Mouse (Mus musculus): ENCODE results near the gene Spsb1.

The Spsb1 gene

DNA sequence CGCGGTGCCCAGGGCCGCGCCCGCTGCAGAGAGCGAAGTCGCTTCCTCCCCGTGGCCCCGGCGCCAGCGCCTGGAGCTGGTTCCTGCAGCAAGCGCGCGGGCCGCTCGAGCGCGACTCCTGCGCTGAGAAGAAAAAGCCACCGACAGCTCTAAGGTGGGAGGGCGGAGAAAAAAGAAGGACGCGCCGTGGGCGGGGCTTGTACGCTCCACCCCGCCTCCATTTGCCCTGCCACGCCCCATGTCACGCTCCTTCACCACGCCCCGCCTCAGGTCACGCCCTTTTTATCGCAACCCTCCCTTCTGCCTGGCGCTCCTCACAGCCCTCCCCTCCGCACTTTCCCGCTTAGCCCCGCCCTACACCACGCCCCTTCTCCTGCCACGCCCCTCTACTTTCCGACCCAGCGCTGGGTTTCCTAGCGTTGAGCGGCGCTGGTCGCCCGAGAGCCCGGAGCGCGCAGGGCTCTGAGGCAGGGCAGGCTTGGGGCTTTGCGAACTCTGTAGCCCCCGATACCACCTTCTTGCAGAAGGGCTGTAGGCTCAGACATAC lies at the start of gene Spsb1:
Gene Spsb1, minus strand, starts transcription at position 151 of the 547 bp plus-strand sequence.
- DNase-seq (ENCODE audit: extremely low spot score) = peak; percentile 100

DNA sequence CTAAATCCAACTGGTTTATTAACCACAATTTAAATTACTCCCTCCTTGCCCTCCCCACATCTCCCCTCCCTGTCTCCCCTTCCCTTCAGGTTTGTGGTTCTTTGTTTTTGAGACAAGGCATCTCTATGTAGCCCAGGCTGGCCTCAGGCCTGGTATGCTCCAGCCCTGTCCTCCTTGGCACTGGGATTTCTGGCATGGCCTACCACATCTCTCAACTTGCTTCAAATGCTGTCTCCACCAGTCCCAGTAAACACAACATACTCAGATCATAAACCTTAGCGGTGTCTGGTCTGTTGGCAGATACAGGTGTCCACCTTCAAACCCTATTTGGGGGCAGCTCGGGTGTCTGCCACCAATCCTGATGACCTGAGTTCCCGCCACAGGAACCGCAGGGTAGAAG lies 48.8 kb upstream of the Spsb1 start:
- DNase-seq (ENCODE audit: extremely low spot score) = no peak

DNA sequence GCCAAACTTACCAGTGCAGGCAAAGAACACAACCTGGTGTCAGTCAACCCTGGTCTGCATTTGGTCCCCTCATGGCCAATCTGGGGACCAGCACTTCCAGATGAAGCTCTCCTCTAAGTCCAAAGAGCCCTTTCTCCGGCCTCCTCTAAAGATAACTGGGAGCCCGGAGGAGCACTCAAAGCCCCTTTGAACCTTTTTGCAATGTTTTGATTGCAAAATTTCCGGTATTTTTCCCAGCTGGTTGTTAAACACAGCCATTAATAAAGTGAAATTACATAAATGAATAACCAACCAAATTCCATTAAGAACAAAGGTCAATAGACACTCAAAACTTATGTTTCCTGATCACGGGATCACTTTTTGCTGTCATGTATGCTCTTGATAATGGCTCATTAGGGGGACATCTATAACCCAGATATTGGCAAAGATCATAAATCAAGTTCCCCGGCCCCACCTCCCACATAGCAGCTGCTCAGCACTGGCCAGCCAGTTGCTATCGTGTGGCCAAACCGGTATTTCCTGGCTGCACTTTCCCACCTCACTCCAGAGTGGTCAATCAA lies 48.3 kb upstream of the Spsb1 start:
- DNase-seq (ENCODE audit: extremely low spot score) = no peak

DNA sequence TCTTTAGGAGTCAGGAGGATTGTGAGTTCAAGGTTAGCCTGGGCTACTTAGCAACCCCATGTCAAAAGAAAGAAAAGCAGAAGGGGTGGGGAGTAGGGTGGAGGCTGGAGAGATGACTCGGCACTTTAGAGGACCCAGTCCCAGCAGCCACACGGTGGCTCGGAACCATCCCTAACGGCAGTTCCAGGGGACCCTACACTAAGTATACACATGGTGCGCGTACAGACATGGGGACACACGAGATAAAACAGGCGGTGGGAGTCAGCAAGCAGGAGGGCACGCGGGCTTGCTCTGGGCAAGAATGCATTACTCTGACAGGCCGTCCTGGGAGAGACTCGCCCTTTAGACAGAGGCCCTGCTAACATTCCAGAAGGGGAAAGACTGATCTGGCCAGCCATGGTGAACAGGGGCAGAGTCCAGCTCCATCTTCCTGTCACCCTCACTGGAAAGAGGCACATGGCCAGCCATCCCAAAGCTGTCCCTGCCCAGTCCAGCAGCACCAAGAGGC lies 47.2 kb upstream of the Spsb1 start:
- DNase-seq (ENCODE audit: extremely low spot score) = no peak

DNA sequence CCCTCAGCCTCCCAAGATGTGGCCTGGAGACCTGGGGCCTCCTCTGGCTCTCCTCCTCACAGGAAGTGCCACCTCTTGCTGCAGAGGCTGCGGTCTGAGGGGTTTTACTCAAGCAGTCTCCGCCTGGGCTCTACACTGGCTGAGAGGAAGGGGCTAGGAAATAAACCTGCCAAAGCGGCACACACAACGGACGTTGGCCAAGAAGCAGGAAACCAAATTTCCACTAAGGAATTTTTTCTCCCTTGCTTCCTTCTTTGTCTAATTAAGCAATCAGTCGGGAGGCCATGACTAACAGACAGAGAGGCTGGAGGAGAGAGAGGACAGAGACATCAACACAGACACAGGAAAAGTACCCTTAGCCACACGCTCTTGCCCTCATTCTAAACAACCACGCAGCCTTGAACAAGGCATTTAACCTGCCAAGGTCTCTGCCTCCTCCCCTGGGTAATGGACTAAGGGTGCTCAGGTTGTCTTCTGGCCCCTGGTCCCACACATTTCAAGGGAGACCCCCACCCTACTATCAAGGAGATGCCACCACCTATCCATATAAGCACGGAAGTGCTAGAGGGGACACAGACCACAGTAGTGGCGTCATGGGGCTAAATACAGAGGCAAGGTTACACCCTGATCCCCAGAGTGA lies 46.5 kb upstream of the Spsb1 start:
- DNase-seq (ENCODE audit: extremely low spot score) = no peak

DNA sequence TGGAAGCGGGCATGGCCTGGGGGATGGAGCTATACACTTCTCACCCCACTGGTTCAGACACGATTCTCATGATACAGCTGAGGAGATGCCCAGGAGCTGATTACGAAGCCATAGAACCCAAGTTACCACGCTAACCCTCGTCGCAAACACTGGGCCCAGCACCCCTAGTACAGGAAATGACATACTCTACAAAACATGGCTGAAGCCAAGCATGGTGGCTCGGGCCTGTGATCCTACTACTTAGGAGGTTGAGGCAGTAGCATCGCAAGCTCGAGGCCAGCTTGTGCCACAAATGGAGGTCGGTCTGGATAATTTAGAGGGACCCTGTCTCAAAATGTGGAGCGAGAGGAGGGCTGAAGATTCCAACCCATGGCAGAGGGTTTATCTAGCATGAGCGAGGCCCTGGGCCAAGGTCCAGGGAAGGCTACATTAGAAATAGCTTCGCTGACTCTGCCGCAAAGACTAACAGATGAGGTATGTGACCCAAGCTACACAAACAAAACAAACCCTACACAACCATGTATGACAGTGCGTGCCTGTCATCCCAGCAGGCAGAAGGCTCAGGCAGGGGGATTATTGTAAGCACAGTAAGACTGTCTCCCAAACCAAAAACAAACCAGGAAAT lies 45.2 kb upstream of the Spsb1 start:
- DNase-seq (ENCODE audit: extremely low spot score) = no peak

DNA sequence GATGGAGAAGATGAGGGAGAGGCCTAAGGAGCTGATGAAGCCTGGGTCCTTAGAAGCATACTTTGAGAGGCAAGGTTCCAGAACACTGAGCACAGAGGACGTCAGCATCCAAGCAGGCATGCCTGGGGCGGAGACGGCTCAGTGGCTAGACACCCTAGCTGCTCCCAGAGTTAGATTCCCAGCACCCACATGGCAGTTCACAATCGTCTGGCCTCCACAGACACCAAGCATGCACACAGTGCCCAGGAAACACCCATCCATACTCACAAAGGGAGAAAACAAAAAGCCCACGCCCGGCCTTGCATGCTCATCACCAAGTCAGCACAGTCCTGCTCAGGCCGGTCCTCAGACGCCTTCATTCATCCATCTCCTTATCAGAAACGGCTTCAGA lies 44.7 kb upstream of the Spsb1 start:
- no peak for DNase-seq (ENCODE audit: extremely low spot score)

DNA sequence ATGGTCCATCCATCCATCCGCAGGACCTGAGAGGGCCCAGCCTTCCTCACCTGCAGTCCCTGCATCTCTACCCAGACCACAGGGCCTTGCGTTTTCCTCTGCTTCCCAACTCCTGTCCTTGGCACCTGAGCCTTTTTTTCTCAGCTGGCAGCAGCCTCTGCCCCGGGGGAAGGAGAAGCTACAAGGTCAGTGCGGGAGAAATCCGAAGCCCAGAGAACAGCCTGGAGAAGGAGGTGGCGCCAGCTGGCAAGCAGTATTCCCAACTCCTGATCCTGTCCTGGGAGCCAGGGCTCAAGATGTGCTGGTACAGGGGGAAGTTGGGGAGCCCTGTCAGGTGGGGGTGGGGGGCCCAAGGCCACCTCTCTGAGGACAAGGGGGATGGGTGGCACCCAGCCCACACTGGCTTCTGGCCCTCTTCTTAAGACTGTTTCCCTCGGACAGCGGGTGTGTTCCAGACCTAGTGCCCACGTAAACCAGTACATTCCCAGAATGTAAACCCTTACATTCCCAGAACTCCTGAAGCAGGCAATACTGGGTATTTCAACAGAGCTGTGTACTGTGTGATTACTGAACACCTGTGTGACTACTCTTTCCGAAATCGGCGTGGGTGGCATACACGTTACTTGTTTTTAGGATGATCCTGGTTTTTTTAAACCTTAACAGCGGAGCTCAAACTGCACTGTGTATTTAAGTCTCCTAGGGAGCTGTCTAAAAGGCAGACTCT lies 44.1 kb upstream of the Spsb1 start:
- no peak for DNase-seq (ENCODE audit: extremely low spot score)

DNA sequence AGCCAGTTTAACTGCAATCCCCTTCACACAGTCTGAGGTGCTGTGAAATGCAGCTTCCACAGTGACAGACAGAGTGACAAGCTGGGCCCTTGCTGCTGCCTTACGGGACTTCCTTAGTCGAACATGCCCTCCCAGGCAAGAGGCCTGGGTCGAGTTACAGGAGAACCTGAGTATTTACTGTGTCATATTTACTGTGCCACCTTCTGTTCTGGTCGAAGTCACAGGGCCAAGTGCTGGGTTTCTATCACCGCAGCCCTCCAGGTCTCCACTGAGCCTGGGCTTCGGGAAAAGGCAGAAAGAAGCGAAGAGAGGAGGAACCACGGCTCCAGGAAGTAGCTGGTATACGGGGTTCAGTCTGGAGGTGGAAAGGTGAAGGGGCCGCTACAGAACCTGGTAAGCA lies 43.2 kb upstream of the Spsb1 start:
- no peak for DNase-seq (ENCODE audit: extremely low spot score)

DNA sequence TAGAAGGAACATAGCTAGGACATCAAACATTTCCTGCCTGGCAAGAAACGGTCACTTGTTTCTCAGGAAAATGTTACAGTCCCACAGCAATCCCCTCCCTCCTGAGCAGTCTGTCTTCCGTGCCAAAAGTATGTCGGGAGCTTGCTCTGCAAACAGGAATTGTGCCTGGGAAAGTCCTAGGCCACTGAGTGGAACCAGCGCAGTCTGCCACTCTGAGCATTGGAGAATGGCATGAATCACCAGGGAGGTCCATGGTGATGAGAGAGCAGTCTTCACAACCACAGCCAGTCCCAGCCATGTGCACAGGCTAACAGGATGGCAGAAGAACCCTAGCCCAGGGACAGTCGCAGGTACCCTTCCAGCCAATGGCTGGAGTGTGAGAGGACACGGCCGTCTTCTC lies 41.6 kb upstream of the Spsb1 start:
- no peak for DNase-seq (ENCODE audit: extremely low spot score)

DNA sequence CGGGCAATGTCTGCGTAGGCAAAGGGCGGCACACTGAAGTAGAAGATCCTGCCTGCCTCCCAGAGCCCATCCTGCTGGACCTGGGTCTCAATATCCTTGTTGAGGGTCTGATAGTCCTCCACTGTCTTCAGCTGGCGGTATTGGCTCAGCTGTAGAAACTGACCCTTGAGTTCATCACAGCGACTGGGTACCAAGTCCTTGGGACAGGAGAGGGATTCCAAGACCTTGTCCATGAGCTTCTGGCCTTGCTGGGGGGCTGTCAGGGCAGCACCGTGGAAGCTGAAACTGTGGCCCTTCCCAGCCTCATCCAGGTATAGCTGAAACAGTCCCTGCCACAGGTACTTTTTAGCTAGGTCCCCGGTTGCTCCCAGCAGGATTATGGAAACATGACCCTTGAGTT lies 41.1 kb upstream of the Spsb1 start:
- DNase-seq (ENCODE audit: extremely low spot score) = no peak

DNA sequence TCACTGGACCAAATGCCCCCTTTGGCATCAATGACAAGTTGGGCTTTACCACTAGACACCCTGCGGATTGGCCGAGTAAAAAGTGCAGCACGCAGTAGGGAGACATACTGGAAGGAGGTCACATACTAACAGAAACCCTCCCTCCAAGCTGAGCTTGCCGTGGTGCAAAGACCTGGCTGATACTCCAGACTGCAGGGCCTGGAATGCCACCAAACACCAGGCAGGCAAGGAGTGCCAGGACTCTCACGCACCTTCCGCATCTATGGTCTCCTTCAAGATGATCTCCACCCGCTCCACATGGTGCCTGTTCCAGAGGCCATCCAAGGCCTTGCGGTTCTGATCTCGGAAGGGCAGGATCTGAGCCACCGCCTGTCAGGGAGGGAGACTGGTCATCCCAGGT lies 39.4 kb upstream of the Spsb1 start:
- no peak for DNase-seq (ENCODE audit: extremely low spot score)

DNA sequence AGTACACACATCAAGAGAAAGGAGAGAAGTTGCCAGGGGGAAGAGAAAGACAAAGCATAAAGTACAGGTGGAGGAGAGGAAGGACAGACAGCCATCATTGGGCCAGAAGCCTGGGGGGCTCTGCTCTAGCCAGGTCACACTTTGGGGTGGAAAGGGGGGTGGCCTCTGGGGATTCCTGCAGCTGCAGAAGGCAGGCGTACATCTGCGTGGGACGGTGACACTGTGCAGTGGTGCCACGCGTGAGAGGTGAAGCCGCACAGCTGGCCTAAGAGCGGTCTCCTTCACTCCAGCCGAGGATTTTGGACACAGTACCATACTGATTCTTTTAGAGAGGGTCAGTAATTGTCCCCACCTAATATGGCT lies 37.8 kb upstream of the Spsb1 start:
- DNase-seq (ENCODE audit: extremely low spot score) = no peak

DNA sequence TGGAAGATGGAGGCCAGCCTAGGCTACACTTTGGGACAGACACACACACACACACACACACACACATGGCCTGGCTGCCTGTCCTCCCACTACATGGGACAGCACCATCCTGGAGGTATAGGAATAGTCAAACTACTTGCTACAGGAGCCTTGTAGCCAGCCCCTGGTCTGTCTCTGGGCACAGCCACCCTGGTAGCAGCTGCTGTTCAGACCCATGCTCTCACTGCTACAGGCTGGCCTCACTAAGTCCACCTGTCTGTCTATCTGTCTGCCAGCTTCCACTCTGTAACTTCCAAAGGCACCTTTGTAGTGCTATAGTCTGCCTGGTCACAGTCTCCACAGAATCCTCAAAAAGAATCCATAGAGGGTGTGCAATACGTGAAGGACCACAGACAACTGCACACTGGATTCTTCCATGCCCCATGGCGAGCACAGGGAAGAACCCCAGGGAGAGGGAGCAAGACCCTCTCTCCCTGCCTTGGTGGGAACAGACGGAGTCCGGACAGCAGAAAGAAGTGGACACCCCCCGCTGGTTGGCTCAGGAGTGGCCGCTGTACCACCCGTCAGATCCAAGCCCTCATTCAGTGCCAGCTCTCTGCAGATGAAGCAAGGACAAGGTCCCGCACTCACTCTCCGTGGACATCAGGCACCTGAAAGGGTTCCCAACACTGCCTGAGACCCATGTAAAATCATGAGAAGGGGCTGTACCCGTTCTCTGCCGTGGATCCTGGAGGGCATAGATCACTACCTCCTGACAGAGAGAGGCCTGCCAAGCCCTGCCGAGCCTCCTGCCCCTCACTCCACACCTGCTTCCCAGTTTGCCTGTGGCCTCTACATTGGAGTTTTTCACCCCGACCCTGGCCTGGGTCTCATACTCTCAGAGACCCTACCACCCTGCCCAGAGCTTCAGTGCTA lies 37.2 kb upstream of the Spsb1 start:
- DNase-seq (ENCODE audit: extremely low spot score) = no peak

DNA sequence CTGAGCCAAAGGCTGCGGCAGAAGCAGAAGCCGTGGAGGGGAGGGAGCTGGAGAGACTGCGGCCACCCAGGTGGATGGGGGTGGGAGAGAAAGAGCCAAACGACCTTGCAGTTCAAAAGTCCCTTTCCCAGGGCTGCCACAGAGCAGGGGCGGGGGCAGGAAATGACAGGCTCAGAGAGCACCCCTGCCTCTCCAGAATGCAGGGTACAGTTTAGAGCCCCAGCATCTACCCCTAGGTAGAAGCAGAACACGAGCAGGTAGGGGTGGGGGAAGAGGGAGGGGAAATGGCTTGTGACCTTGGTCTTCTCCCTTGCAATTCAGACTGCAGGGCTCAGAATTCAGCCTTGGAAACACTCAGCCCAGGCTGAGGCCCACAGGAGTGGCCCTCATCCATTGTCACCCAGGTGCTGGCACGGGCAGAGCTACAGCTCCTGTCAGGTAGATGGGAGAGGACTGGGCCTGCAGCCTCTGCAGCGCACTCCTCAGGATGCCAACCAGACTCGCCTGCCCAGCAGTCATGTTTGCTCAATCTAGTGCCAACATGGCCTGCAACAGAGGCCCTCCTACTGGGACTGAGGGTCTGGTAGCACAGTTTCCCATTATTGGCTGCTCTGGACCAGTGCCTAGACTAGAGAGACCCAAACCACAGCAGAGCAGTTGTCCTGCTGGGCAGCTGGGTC lies 36.3 kb upstream of the Spsb1 start:
- DNase-seq (ENCODE audit: extremely low spot score) = no peak

DNA sequence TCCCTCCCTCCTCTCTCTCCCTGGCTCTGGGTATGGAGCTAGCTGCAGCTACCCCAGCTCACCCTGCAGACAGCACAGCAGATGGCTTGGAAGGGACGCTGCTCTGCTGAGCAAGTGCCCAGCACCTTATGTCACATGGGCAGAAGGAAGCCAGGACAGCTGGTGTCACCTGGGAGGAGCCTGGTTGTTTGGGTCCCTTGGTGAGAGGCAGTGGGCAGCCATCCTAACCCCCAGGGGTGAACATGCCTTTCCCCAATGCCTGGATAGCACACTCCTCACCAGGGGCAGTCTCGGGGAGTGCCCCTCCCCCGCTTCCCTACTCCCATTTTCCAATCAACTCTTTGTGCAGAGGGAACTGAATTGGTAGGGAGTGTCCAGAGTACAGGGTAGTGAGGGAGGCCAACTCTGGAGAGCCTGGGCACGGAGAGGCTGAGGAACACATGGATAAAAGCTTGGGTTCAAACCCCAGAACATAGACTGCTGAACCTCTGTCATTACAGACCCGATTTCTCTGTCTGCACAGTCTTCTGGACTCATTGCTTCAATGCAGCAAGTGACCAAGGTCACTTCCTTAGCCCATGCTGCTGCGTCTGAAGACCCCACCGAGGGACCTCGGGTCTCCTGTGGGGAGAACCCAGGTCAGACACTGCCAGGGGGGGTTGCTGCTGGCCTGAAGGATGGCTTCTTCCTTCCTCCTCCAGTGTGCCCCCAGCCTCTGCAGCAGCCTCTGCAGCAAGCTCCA lies 35.5 kb upstream of the Spsb1 start:
- peak; percentile 52 for DNase-seq (ENCODE audit: extremely low spot score)

DNA sequence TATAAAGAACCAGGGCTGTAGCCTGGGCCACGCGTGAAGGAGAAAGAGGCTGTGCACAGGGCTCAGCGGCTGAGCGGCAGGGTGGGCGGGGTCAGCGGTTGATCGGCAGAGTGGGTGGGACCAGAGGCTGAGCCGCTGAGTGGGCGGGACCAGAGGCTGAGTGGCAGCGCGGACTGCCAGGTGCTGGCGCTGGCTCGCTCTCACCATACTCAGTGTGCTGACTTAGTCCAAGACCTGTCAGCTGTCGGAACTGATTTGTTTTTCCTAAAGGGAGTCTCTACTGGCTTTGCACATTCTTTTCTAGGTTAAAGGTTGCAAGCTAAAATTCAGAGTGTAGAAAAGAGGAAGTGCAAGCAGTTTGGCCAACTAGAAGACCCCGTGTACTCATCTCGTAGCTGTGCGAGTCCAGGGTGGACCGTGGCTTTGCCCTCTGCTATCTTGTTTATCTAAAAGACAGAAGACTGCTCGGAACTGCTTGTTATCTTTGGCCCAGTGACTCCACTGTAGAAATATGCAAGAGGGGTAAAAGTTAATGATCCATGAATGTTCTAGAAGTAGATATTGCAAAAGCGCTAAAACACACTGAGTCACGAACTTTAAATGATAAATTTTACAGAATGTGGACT lies 34.2 kb upstream of the Spsb1 start:
- DNase-seq (ENCODE audit: extremely low spot score) = peak; percentile 84

DNA sequence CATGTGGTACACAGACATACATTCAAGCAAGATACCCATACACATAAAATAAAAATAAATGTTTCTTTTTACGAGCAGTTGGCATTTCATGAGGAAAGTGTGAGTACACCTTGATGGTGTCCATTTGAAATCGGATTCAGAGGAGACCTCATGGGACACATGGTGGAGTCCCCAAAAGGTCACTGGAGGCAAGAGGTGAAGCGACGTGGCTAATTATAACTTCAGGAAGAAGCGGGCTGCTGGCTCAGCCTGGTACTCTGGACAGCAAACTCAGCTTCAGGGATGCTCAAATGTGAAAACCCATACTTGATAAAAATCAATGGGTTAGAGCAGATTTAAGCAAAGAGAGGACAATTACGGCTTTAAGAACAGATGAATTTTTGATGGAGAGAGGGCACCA lies 33.5 kb upstream of the Spsb1 start:
- no peak for DNase-seq (ENCODE audit: extremely low spot score)

DNA sequence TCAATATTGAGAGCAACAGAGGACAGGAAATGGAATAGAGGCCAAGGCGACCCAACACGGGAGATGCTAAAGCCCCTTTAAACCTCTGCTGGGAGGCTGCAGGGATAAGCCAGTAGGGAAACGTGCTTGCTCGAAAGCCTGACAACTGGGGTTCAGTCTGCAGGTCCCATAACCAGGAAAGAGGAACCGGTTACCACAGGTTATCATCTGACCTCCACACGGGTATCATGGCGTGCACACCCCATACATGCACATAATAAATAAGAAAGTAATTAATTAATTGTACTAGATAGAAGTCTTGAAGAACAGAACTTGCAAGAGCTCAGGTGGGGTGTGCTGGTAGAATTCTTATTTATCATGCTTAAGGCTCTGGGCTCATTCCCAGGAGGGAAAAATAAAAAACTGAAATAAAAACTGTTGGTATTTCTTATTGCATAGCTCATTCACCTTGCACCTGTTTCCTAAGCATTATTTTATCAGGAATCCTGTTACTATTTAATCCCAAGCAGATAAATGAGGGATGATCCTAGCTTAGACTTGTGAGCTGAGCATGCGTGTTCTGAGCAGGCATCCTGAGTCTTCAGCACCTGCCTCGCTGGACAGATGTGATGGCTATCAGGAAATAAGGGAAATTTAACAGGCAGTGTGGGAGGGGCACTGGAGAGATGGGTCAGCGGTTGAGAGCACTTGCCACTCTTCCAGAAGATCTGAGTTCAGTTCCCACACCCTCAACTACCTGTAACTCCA lies 32.0 kb upstream of the Spsb1 start:
- no peak for DNase-seq (ENCODE audit: extremely low spot score)
